ENCODE assay signal across 8 mouse cellular contexts in genomic region chr19:60860868-60861700, GRCm38 (mm10). TPM values are rescaled to one million over a fixed set of nuclear protein-coding genes. Genes with fewer than 3 reads are reported as not detected.
A peak's percentile ranks its signal among the peaks of the same experiment; 100 is the strongest.
DNase-seq lines count a peak whose midpoint lies in the region; ATAC-seq lines count a peak whose summit lies in the region.

Gene Sfxn4 (minus strand): TSS chr19:60861479.

- intact Hi-C loops in gastrocnemius, postnatal 14 days (cut with DNase I; ENCODE audit: low total_unique reads) = no loop called here
- intact Hi-C loops in left cerebral cortex, postnatal 14 days (cut with DNase I) = no loop called here

- H3K4me2 ChIP-seq in intestine, embryonic 14.5 days (ENCODE audit: low read length) = peak within 1 kb of the TSS; percentile 67

- H3K27me3 ChIP-seq in intestine, embryonic 14.5 days (replicated peaks; ENCODE audit: control insufficient read depth, insufficient read depth, low read length) = no peaks in the 10 kb centered on the region

- no peaks in the 10 kb centered on the region for H3K9me3 ChIP-seq in intestine, embryonic 14.5 days (ENCODE audit: control insufficient read depth, low read length)

- whole genome bisulfite sequencing in intestine, embryonic 14.5 days = 4% methylated on average over 30 of the region's 30 CpGs

- peak within 1 kb of the TSS; percentile 58 for H3K4me3 ChIP-seq in intestine, embryonic 14.5 days (ENCODE audit: low read depth, low read length)

- H3K36me3 ChIP-seq in intestine, embryonic 14.5 days (ENCODE audit: control insufficient read depth, insufficient read depth, low read length) = peaks cover 30% of the 10 kb centered on the region

- peak; percentile 98 for ATAC-seq in intestine, embryonic 14.5 days (replicated peaks; ENCODE audit: low FRiP score, low TSS enrichment, low read depth)

- H3K9ac ChIP-seq in intestine, embryonic 14.5 days (ENCODE audit: low read length) = peak within 1 kb of the TSS; percentile 56

- DNase-seq in adrenal gland, adult (ENCODE audit: inconsistent age in 2 of 2, low spot score in 1 of 2) = peak; percentile 97 to 98
- DNase-seq in embryo, embryonic 10.5 days (ENCODE audit: low spot score) = peak; percentile 95
- DNase-seq in gastrocnemius, postnatal 14 days = peak; percentile 91
- peak; percentile 90 for DNase-seq in intestine, embryonic 14.5 days (ENCODE audit: low spot score)
- DNase-seq in left cerebral cortex, postnatal 14 days (ENCODE audit: low spot score in 2 of 2) = peak; percentile 91
- peak; percentile 93 for DNase-seq in mesoderm, embryonic 11.5 days (ENCODE audit: low read depth, low spot score)
- peak; percentile 89 to 94 for DNase-seq in right cerebral cortex, postnatal 36 days (ENCODE audit: low spot score in 2 of 2)
- DNase-seq in yolk sac, embryonic 10.5 days (ENCODE audit: low spot score) = peak; percentile 93

- H3K27ac ChIP-seq in intestine, embryonic 14.5 days (ENCODE audit: low read depth) = peak within 1 kb of the TSS; percentile 57

- no peaks in the 10 kb centered on the region for H3K4me1 ChIP-seq in intestine, embryonic 14.5 days (replicated peaks; ENCODE audit: control insufficient read depth, insufficient read depth, low read length)

RNA-seq across cellular contexts. Expression of gene Sfxn4, which starts in this region (rescaled TPM):
- 1 to 10 TPM; 1.6 to 1.9 TPM for total RNA-seq in gastrocnemius, postnatal 14 days (2021)
- 5.3 and 6.9 TPM in 2 replicates for polyA plus RNA-seq in intestine, embryonic 14.5 days (2014; fragmentation: Nextera tagmentation; extraction: Ambion mirVana)
- total RNA-seq in left cerebral cortex, postnatal 14 days (2021) = 10 to 100 TPM; 12.6 to 14.6 TPM

Comparison
In these comparisons a context has a peak if more than half of its experiments do, and no peak if none do; other contexts are left out.
1. Peak in every context shown above with its lines: DNase-seq, ATAC-seq, H3K4me3 ChIP-seq and H3K27ac ChIP-seq.
2. RNA of gene Sfxn4 (total RNA-seq): 12.6 to 14.6 TPM in left cerebral cortex, postnatal 14 days; 1.6 to 1.9 TPM in gastrocnemius, postnatal 14 days; every median in the first group is over 4 times any median in the second.